Mouse (Mus musculus): ENCODE measurements at regions not wholly inside any gene's neighbourhood (a gene's known extent, or its start where the extent isn't known, plus 50 kb on each side); places are given as distances from the start of the nearest gene placed in this dataset.

GRCm38 (mm10) chr10:119076100-119076566 lies 163.7 kb downstream of the Cand1 start:
- H3K79me2 ChIP-seq (ENCODE audit: inconsistent target), result no peaks in the 10 kb centered on the region
- no peaks in the 10 kb centered on the region for H3K36me3 ChIP-seq (ENCODE audit: inconsistent target)
- no peak overlapping the region for H3K4me3 ChIP-seq (ENCODE audit: inconsistent target)
- H3K27ac ChIP-seq, result no peak overlapping the region
- WGBS (ENCODE audit: missing documents), result 90% methylated on average over 11 of the region's 12 CpGs

DNA sequence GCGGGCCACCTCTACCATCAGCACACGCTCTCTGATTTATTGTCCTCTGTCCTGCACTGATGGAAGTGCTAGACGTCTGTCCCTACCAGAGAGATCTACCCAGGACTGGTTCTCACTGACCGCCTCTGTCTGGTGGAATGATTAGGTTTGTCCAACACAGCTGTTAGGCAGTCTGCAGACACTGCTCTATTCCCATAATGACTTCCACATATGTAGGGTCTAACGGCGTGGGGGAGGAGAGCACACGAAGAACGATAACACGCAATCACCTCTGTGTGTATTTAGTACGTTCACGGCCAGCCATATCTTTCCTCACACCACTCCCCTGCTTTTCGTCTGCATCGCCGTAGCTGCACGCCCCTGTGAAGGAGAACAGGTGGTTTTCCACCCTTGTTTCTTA lies 165.0 kb downstream of the Cand1 start:
- H3K36me3 ChIP-seq (ENCODE audit: inconsistent target), result no peaks in the 10 kb centered on the region
- no peaks in the 10 kb centered on the region for H3K79me2 ChIP-seq (ENCODE audit: inconsistent target)
- WGBS (ENCODE audit: missing documents), result 83% methylated on average over 15 of the region's 15 CpGs
- no peak overlapping the region for H3K4me3 ChIP-seq (ENCODE audit: inconsistent target)
- no peak overlapping the region for H3K27ac ChIP-seq

DNA sequence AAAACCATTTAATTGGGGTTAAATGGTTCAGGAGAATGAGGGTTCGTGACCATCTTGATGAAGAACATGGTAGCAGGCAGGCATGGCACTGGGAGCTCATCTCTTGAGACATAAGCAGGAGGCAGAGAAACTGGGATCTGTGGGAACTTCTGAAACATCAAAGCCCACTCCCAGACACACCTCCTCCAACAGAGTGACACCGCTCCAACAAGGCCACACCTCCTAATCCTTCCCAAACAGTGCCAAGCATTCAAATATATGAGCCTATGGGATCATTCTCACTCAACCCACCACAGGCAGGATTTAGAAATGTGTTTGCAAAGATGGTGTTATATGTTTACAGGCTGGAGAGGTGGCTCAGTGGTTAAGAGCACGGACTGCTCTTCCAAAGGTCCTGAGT lies 165.9 kb downstream of the Cand1 start:
- H3K27ac ChIP-seq, result no peak overlapping the region
- no peak overlapping the region for H3K4me3 ChIP-seq (ENCODE audit: inconsistent target)
- H3K79me2 ChIP-seq (ENCODE audit: inconsistent target), result no peaks in the 10 kb centered on the region
- no peaks in the 10 kb centered on the region for H3K36me3 ChIP-seq (ENCODE audit: inconsistent target)
- 94% methylated on average over 3 of the region's 3 CpGs for WGBS (ENCODE audit: missing documents)

- Histone ChIP-seq H3K27ac (no peak overlapping the region), H3K4me3 (ENCODE audit: inconsistent target) (no peak overlapping the region), H3K79me2 (ENCODE audit: inconsistent target) (no peaks in the 10 kb centered on the region), H3K36me3 (ENCODE audit: inconsistent target) (no peaks in the 10 kb centered on the region)
- 95% methylated on average over 10 of the region's 11 CpGs for WGBS (ENCODE audit: missing documents)
Measured at GRCm38 (mm10) chr10:119069410-119069809, 170.4 kb downstream of the Cand1 start.

- Histone ChIP-seq H3K36me3 (ENCODE audit: inconsistent target) (no peaks in the 10 kb centered on the region), H3K79me2 (ENCODE audit: inconsistent target) (no peaks in the 10 kb centered on the region), H3K4me3 (ENCODE audit: inconsistent target) (no peak overlapping the region), H3K27ac (no peak overlapping the region)
- WGBS (ENCODE audit: missing documents), result 94% methylated on average over 6 of the region's 6 CpGs
Measured at GRCm38 (mm10) chr10:119067838-119068237, 172.0 kb downstream of the Cand1 start.

GRCm38 (mm10) chr10:119067366-119067765 lies 172.5 kb downstream of the Cand1 start:
- Histone ChIP-seq H3K27ac (no peak overlapping the region), H3K36me3 (ENCODE audit: inconsistent target) (no peaks in the 10 kb centered on the region), H3K4me3 (ENCODE audit: inconsistent target) (no peak overlapping the region), H3K79me2 (ENCODE audit: inconsistent target) (no peaks in the 10 kb centered on the region)
- WGBS (ENCODE audit: missing documents), result 91% methylated on average over 7 of the region's 8 CpGs

GRCm38 (mm10) chr10:119065974-119066373 lies 173.9 kb downstream of the Cand1 start:
- no peak overlapping the region for H3K4me3 ChIP-seq (ENCODE audit: inconsistent target)
- WGBS (ENCODE audit: missing documents), result 29% methylated on average over 8 of the region's 8 CpGs
- H3K27ac ChIP-seq, result no peak overlapping the region
- no peaks in the 10 kb centered on the region for H3K36me3 ChIP-seq (ENCODE audit: inconsistent target)
- H3K79me2 ChIP-seq (ENCODE audit: inconsistent target), result no peaks in the 10 kb centered on the region

DNA sequence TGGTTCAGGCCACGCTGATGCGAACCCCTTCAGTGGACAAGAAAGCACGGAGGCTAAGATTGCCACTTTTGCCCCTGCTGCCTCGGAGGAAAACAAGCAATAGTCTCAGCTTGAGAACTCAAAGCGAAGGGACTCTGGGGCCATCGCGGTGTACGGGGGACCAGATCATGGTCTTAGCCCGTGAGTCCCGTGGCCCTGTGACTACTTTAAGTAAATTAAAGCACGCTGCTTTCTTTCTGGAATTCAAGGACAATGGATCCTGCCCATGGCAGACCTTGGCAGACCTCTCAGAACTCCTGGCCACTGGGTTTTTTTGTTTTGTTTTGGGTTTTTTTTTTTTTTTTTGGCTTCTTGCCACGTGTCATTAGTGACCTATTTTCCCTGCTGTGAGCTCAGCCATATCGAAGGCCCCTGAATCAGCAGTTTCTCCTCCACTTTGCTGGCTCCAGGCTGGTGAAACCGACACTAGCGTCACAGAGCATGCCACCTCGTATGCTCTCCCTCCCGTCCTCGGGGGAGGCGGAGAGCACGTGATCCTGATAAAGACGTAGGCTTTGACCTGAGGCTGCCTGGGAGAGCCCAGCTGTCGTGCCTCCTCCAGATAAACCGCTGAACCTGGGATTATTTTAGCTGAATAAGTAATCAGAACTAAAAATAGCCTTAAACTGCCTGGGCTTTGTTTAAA lies 174.6 kb downstream of the Cand1 start:
- WGBS (ENCODE audit: missing documents), result 62% methylated on average over 23 of the region's 23 CpGs
- H3K36me3 ChIP-seq (ENCODE audit: inconsistent target), result no peaks in the 10 kb centered on the region
- no peaks in the 10 kb centered on the region for H3K79me2 ChIP-seq (ENCODE audit: inconsistent target)
- no peak overlapping the region for H3K4me3 ChIP-seq (ENCODE audit: inconsistent target)
- H3K27ac ChIP-seq, result no peak overlapping the region

DNA sequence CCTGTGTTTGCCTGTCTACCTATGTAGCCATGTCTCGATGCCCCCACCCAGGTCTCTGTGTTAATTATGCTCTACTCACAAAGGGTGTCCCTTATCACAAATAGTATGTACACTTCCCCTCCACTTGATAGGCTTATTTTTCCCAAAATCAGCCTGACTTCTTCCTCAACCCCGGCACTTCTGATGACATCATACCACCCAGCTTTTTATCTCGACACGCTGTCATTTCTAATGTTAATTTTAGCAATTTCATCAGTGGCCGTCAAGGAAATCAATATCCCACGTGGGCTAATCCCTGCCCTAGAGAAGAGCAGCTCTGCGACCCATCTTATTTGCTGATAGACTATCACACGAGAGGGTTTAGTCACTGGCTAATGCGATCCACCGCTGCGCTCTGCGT lies 175.6 kb downstream of the Cand1 start:
- H3K36me3 ChIP-seq (ENCODE audit: inconsistent target), result no peaks in the 10 kb centered on the region
- H3K79me2 ChIP-seq (ENCODE audit: inconsistent target), result no peaks in the 10 kb centered on the region
- 94% methylated on average over 12 of the region's 12 CpGs for WGBS (ENCODE audit: missing documents)

DNA sequence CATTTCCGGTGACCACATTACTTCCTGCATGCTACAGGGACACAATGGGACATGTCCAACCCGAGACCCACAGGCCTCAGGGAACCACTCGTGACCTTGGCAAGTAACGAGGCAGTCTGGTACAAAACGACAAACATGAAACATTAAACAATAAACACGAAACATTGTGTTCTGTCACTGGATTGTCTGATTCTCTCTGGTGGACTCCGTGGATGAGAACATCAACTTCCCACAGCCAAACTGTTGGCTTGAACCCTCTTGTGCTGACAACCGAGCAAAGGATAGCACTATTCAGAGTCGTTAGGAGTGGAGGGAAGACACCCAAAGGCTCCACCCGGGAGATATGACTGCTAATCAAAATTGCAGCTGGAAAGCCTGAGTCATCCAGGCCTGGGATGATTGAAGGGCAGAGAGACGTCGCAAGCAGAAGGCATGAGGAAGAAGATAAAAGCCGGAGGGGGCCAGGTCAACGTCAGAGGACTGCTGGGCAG lies 176.6 kb downstream of the Cand1 start:
- Histone ChIP-seq H3K79me2 (ENCODE audit: inconsistent target) (no peaks in the 10 kb centered on the region), H3K27ac (no peak overlapping the region), H3K4me3 (ENCODE audit: inconsistent target) (no peak overlapping the region), H3K36me3 (ENCODE audit: inconsistent target) (no peaks in the 10 kb centered on the region)
- 78% methylated on average over 14 of the region's 14 CpGs for WGBS (ENCODE audit: missing documents)

More for the DNA sequence above, 175.6 kb downstream of the Cand1 start:
- Histone ChIP-seq H3K4me3 (ENCODE audit: inconsistent target) (no peak overlapping the region), H3K27ac (no peak overlapping the region)

- 95% methylated on average over 13 of the region's 13 CpGs for WGBS (ENCODE audit: missing documents)
Measured at GRCm38 (mm10) chr10:119061958-119062599, 177.8 kb downstream of the Cand1 start.

GRCm38 (mm10) chr10:119061349-119061850 lies 178.5 kb downstream of the Cand1 start:
- H3K36me3 ChIP-seq (ENCODE audit: inconsistent target), result no peaks in the 10 kb centered on the region
- no peaks in the 10 kb centered on the region for H3K79me2 ChIP-seq (ENCODE audit: inconsistent target)
- no peak overlapping the region for H3K27ac ChIP-seq
- WGBS (ENCODE audit: missing documents), result 83% methylated on average over 8 of the region's 8 CpGs
- H3K4me3 ChIP-seq (ENCODE audit: inconsistent target), result no peak overlapping the region

More at GRCm38 (mm10) chr10:119061958-119062599, 177.8 kb downstream of the Cand1 start:
- Histone ChIP-seq H3K27ac (no peak overlapping the region), H3K4me3 (ENCODE audit: inconsistent target) (no peak overlapping the region), H3K36me3 (ENCODE audit: inconsistent target) (no peaks in the 10 kb centered on the region), H3K79me2 (ENCODE audit: inconsistent target) (no peaks in the 10 kb centered on the region)

DNA sequence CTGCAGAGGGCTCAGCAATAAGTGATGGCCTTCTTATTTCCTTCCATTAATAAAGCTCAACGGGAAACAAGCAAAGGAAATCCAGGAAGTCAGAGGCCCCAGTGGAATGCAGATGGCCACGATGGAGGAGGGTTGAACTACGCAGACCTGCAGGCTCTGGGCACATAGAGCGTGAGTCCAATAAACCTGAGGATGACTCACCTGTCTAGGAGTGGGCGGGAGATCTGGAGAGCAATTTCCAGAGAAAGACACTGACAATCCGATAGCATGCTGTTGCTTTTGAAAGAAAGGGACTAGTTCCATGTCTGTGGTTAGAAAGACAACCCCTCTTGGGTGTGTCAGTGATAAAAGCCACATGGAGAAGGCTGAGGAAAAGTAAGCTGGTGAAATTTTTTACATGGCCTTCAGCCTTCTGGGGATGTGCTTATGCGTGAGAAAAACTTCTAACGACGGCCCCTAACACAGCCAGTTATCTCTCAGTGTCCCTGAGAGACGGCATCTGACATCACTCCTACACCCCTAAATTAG lies 181.3 kb downstream of the Cand1 start:
- Histone ChIP-seq H3K36me3 (ENCODE audit: inconsistent target) (no peaks in the 10 kb centered on the region), H3K79me2 (ENCODE audit: inconsistent target) (no peaks in the 10 kb centered on the region), H3K27ac (no peak overlapping the region), H3K4me3 (ENCODE audit: inconsistent target) (no peak overlapping the region)
- WGBS (ENCODE audit: missing documents), result 79% methylated on average over 10 of the region's 10 CpGs

GRCm38 (mm10) chr10:119055199-119055785 lies 184.6 kb downstream of the Cand1 start:
- no peak overlapping the region for H3K27ac ChIP-seq
- 65% methylated on average over 13 of the region's 13 CpGs for WGBS (ENCODE audit: missing documents)
- no peaks in the 10 kb centered on the region for H3K36me3 ChIP-seq (ENCODE audit: inconsistent target)
- no peak overlapping the region for H3K4me3 ChIP-seq (ENCODE audit: inconsistent target)
- no peaks in the 10 kb centered on the region for H3K79me2 ChIP-seq (ENCODE audit: inconsistent target)
